Mouse (Mus musculus): Measurements from ENCODE around the gene Ccer2. TPM values are rescaled to one million over a fixed set of nuclear protein-coding genes. Genes with fewer than 3 reads are reported as not detected.

Ccer2 gene
- total and polyA plus RNA-seq, 2 experiments from 2014 or later, result not detected

DNA sequence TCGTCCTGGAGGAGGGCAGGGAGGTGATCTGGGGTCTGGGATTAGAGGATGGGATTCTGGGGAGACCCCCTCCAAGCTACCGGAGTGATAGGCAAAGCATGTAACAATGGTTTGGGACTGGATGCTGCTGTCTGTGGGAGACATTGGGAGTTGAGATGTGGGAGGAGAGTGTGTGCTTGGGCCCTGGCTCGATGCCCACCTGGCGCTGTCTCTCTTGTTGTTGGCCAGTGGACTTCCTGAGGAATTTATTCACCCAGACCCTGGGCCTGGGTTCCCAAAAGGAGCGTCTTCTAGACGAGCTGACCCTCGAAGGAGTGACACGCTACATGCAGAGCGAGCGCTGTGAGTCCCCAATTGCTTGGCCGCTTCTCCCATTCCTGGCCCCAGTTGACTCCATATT is 15.9 kb downstream of the Ccer2 start:
- H3K4me2 ChIP-seq (ENCODE audit: low read depth, low read length), result no peak overlapping the region
- no peak for TF ChIP-seq CTCF (IDR thresholded peaks at IDR 0.05; ENCODE audit: low read depth)
- no peak for TF ChIP-seq EP300 (IDR thresholded peaks at IDR 0.05; ENCODE audit: low read depth)
- H3K9ac ChIP-seq (replicated peaks; ENCODE audit: low read depth, low read length), result no peak overlapping the region
- no peak overlapping the region for H3K27ac ChIP-seq (ENCODE audit: low read depth)
- H3K9me3 ChIP-seq (replicated peaks; ENCODE audit: control insufficient read depth, low read length), result no peaks in the 10 kb centered on the region
- no peak overlapping the region for H3K4me3 ChIP-seq (ENCODE audit: low read depth, low read length)
- ATAC-seq (ENCODE audit: insufficient read depth, low read depth) (no peak), DNase-seq (ENCODE audit: low spot score) (no peak)
- H3K27me3 ChIP-seq (ENCODE audit: control insufficient read depth, insufficient read depth, low read length), result no peaks in the 10 kb centered on the region
- 78% methylated on average over 11 of the region's 11 CpGs for WGBS
- 0 out of 2 replicates have a peak, but pooled peaks cover 4% of the 10 kb centered on the region for H3K36me3 ChIP-seq (replicated peaks; ENCODE audit: control insufficient read depth, insufficient read depth, low read length)
- H3K4me1 ChIP-seq (ENCODE audit: control insufficient read depth, insufficient read depth), result peaks cover 6% of the 10 kb centered on the region

DNA sequence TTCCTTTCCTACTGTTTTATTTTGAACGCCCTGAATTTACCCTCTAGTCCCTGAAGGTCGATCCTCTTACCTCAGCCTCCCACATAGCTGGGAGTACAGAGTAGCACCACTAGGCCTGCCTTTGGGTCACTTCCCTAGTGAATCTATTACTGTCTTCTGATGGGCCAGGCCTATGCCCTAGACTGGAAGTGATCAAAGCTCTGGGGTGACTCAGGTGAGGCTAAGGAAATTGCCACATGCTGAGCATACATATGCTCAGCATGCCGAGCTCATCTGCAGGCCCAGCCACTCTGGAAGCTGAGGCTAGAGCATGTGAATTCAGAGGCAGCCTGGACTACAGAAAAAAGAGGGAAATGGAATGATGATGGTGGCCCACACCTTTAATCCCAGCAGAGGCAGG is 17.2 kb downstream of the Ccer2 start:
- Histone ChIP-seq H3K27me3 (ENCODE audit: control insufficient read depth, insufficient read depth, low read length) (no peaks in the 10 kb centered on the region), H3K4me3 (ENCODE audit: low read depth, low read length) (no peak overlapping the region), H3K36me3 (replicated peaks; ENCODE audit: control insufficient read depth, insufficient read depth, low read length) (0 out of 2 replicates have a peak, but pooled peaks cover 9% of the 10 kb centered on the region), H3K27ac (ENCODE audit: low read depth) (peak overlapping the region; percentile 34; the same call in 1 of the 2 replicates), H3K9ac (replicated peaks; ENCODE audit: low read depth, low read length) (no peak overlapping the region), H3K9me3 (replicated peaks; ENCODE audit: control insufficient read depth, low read length) (no peaks in the 10 kb centered on the region), H3K4me1 (ENCODE audit: control insufficient read depth, insufficient read depth) (no peaks in the 10 kb centered on the region), H3K4me2 (ENCODE audit: low read depth, low read length) (no peak overlapping the region)
- TF ChIP-seq EP300 (IDR thresholded peaks at IDR 0.05; ENCODE audit: low read depth), result no peak
- TF ChIP-seq CTCF (IDR thresholded peaks at IDR 0.05; ENCODE audit: low read depth), result no peak
- 55% methylated on average over 3 of the region's 3 CpGs for WGBS
- DNase-seq (ENCODE audit: low spot score), result peak; percentile 41
- peak; percentile 40 for ATAC-seq (ENCODE audit: insufficient read depth, low read depth)

DNA sequence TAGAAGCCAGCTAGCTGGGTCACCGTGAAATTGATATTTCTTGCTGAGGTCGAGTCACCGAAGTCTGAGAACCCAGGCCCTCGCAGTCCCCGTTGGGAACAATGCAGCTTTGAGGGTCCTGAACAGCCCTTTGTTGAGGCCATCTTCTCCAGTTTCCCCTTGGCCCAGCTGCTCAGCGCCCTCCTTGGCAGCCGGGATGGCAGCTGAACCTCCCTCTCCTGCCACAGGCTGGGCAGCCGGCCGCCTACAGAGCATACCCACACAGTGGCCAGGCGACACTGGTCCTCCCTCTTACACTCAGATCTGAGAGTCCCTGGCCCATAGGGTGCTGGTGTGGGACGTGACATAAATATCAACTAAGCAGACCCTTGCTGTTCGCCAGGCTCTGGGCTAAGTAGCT is 18.2 kb downstream of the Ccer2 start:
- Histone ChIP-seq H3K9ac (replicated peaks; ENCODE audit: low read depth, low read length) (no peak overlapping the region), H3K9me3 (replicated peaks; ENCODE audit: control insufficient read depth, low read length) (no peaks in the 10 kb centered on the region), H3K4me2 (ENCODE audit: low read depth, low read length) (no peak overlapping the region), H3K4me1 (ENCODE audit: control insufficient read depth, insufficient read depth) (no peaks in the 10 kb centered on the region), H3K36me3 (replicated peaks; ENCODE audit: control insufficient read depth, insufficient read depth, low read length) (0 out of 2 replicates have a peak, but pooled peaks cover 9% of the 10 kb centered on the region), H3K27me3 (ENCODE audit: control insufficient read depth, insufficient read depth, low read length) (no peaks in the 10 kb centered on the region), H3K4me3 (ENCODE audit: low read depth, low read length) (no peak overlapping the region), H3K27ac (ENCODE audit: low read depth) (no peak overlapping the region)
- WGBS, result 89% methylated on average over 12 of the region's 12 CpGs
- ATAC-seq (ENCODE audit: insufficient read depth, low read depth), result no peak
- no peak for DNase-seq (ENCODE audit: low spot score)
- TF ChIP-seq CTCF (IDR thresholded peaks at IDR 0.05; ENCODE audit: low read depth) (no peak), EP300 (IDR thresholded peaks at IDR 0.05; ENCODE audit: low read depth) (no peak)

DNA sequence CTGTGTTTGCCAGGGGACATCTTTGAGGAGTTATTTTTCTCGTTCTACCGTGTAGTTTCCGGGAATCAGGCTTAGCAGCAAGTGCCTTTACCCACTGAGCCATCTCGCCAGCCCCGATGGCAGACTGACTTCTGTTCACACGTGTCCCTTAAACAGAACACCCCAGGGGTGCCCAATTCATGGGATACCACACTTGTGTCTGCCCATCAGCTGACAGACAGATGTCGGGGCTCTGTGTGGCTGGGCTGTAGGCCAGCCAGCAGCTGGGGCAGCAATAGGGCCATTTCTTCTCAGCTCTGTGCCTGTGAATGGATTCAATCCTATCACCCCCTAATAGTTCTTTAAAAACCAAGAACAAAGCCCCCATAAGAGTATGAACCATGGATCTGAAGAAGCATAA is 19.2 kb downstream of the Ccer2 start:
- ATAC-seq (ENCODE audit: insufficient read depth, low read depth) (no peak), DNase-seq (ENCODE audit: low spot score) (no peak)
- Histone ChIP-seq H3K4me3 (ENCODE audit: low read depth, low read length) (no peak overlapping the region), H3K27ac (ENCODE audit: low read depth) (no peak overlapping the region), H3K4me2 (ENCODE audit: low read depth, low read length) (no peak overlapping the region), H3K9me3 (replicated peaks; ENCODE audit: control insufficient read depth, low read length) (no peaks in the 10 kb centered on the region), H3K36me3 (replicated peaks; ENCODE audit: control insufficient read depth, insufficient read depth, low read length) (0 out of 2 replicates have a peak, but pooled peaks cover 9% of the 10 kb centered on the region), H3K9ac (replicated peaks; ENCODE audit: low read depth, low read length) (no peak overlapping the region), H3K4me1 (ENCODE audit: control insufficient read depth, insufficient read depth) (no peaks in the 10 kb centered on the region), H3K27me3 (ENCODE audit: control insufficient read depth, insufficient read depth, low read length) (no peaks in the 10 kb centered on the region)
- 83% methylated on average over 7 of the region's 7 CpGs for WGBS
- TF ChIP-seq CTCF (IDR thresholded peaks at IDR 0.05; ENCODE audit: low read depth), result no peak
- TF ChIP-seq EP300 (IDR thresholded peaks at IDR 0.05; ENCODE audit: low read depth), result no peak

DNA sequence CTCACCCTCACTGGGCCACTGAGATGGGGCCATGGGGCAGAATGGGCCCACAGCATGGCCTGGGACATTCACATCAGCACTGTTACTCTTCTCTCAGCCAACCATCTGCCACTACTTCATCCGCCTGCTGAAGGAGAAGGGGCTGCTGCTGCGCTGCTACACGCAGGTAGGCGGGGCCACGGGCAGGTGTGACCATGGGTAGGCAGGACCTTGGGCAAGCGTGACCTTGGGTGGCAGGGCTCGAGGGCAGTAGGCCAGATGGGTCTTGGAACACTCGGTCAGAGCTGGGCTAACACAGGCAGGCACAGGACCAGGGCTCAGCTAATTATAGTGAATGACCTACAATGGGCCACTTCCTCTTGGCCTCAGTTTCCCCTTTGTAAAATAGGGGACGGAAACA is 22.9 kb downstream of the Ccer2 start:
- H3K4me1 ChIP-seq (ENCODE audit: control insufficient read depth, insufficient read depth), result no peaks in the 10 kb centered on the region
- no peak for DNase-seq (ENCODE audit: low spot score)
- H3K4me3 ChIP-seq (ENCODE audit: low read depth, low read length), result no peak overlapping the region
- H3K9me3 ChIP-seq (replicated peaks; ENCODE audit: control insufficient read depth, low read length), result no peaks in the 10 kb centered on the region
- no peak for ATAC-seq (ENCODE audit: insufficient read depth, low read depth)
- H3K36me3 ChIP-seq (replicated peaks; ENCODE audit: control insufficient read depth, insufficient read depth, low read length), result peaks cover 24% of the 10 kb centered on the region
- 83% methylated on average over 9 of the region's 9 CpGs for WGBS
- H3K27me3 ChIP-seq (ENCODE audit: control insufficient read depth, insufficient read depth, low read length), result no peaks in the 10 kb centered on the region
- no peak overlapping the region for H3K27ac ChIP-seq (ENCODE audit: low read depth)
- H3K4me2 ChIP-seq (ENCODE audit: low read depth, low read length), result no peak overlapping the region
- no peak overlapping the region for H3K9ac ChIP-seq (replicated peaks; ENCODE audit: low read depth, low read length)
- TF ChIP-seq CTCF (IDR thresholded peaks at IDR 0.05; ENCODE audit: low read depth) (no peak), EP300 (IDR thresholded peaks at IDR 0.05; ENCODE audit: low read depth) (no peak)

DNA sequence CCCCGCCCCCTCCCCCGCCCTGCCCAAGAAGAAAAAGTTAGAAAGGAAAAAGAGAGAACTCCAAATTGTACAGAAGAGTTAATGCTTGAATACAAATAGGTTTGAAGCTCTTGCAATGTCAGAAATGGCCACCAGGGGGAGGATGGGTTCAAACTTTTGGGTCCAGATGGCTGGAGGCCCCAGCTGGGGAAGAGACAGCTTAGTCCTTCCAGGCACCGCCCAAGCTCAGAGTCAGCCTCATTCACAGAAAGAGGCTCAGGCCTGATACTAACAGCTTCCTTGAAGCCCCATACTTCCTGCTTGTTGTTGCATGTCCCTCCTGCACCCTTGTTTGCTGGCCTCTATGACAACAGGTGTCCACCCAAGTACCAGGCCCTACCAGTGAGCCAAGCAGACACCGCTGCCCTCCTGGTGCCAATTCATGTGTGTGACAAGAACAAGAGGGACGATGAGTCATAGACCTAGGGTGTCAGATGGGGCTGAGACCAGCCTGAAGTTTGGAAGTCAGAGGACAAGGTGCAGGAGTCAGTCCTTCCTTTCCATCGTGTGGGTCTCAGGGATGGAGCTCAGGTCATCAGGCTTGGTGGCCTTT is 24.2 kb downstream of the Ccer2 start:
- H3K27me3 ChIP-seq (ENCODE audit: control insufficient read depth, insufficient read depth, low read length), result no peaks in the 10 kb centered on the region
- no peak overlapping the region for H3K9ac ChIP-seq (replicated peaks; ENCODE audit: low read depth, low read length)
- DNase-seq (ENCODE audit: low spot score), result peak; percentile 85
- peak; percentile 73 for ATAC-seq (ENCODE audit: insufficient read depth, low read depth)
- H3K4me3 ChIP-seq (ENCODE audit: low read depth, low read length), result no peak overlapping the region
- TF ChIP-seq EP300 (IDR thresholded peaks at IDR 0.05; ENCODE audit: low read depth) (no peak), CTCF (IDR thresholded peaks at IDR 0.05; ENCODE audit: low read depth) (peak; percentile 83)
- WGBS, result 41% methylated on average over 6 of the region's 6 CpGs
- peak overlapping the region; percentile 56; the same call in 1 of the 2 replicates for H3K27ac ChIP-seq (ENCODE audit: low read depth)
- no peaks in the 10 kb centered on the region for H3K9me3 ChIP-seq (replicated peaks; ENCODE audit: control insufficient read depth, low read length)
- H3K4me2 ChIP-seq (ENCODE audit: low read depth, low read length), result no peak overlapping the region
- H3K36me3 ChIP-seq (replicated peaks; ENCODE audit: control insufficient read depth, insufficient read depth, low read length), result peaks cover 29% of the 10 kb centered on the region
- H3K4me1 ChIP-seq (ENCODE audit: control insufficient read depth, insufficient read depth), result no peaks in the 10 kb centered on the region

Measured in heart, postnatal 0 days (tissue).